ENCODE assay signal across 10 mouse cellular contexts in the genomic region with DNA sequence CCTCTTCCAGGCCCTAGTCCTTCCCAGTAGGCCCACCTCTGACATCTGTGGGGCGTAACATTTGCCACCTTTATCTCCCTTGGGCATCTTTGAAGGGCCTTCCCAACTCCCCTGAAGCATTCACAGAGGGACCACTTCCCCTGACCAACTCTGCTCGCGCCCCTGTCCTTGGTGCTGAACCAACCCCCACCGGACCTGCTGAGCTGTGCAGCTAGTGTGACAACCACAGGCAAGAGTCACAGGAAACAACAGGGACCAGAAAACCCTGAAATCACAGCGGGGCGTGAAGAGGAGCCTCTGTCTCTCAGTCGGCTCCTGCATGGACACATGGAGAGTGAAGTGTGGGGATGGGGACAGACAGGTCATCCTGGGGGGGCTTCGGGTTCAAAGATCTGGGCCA. TPM values are rescaled to one million over a fixed set of nuclear protein-coding genes. Genes with fewer than 3 reads are reported as not detected.
DNase-seq lines count a peak whose midpoint lies in the region; ATAC-seq lines count a peak whose summit lies in the region.
"Had no signal": no experiment of that assay in that cellular context is flagged by ENCODE, and none has a peak within 500 bp of the region (broad histone marks: within the 10 kb centered on the region; RNA-seq: fewer than 3 reads in every experiment).

No protein-coding gene starts in this region.

- no peak overlapping the region for H3K4me2 ChIP-seq in forebrain, embryonic 11.5 days (ENCODE audit: low read depth, low read length, severe bottlenecking)
- no peak overlapping the region for H3K4me2 ChIP-seq in forebrain, embryonic 12.5 days
- H3K4me2 ChIP-seq in midbrain, embryonic 14.5 days (ENCODE audit: low read length) = no peak overlapping the region
- H3K4me2 ChIP-seq in midbrain, embryonic 13.5 days (replicated peaks) = no peak overlapping the region
- H3K4me2 ChIP-seq in neural tube, embryonic 12.5 days (replicated peaks) = no peak overlapping the region
- H3K4me2 ChIP-seq: forebrain, embryonic 13.5 days had no signal

- no peaks in the 10 kb centered on the region for H3K36me3 ChIP-seq in forebrain, embryonic 11.5 days (ENCODE audit: control insufficient read depth, insufficient read depth, low read length)
- H3K36me3 ChIP-seq in forebrain, embryonic 12.5 days (replicated peaks) = no peaks in the 10 kb centered on the region
- no peaks in the 10 kb centered on the region for H3K36me3 ChIP-seq in midbrain, embryonic 14.5 days (ENCODE audit: control insufficient read depth, insufficient read depth, low read length)
- no peaks in the 10 kb centered on the region for H3K36me3 ChIP-seq in midbrain, embryonic 13.5 days
- no peaks in the 10 kb centered on the region for H3K36me3 ChIP-seq in embryonic facial prominence, embryonic 10.5 days (replicated peaks)
- no peaks in the 10 kb centered on the region for H3K36me3 ChIP-seq in neural tube, embryonic 12.5 days

- no peak overlapping the region for H3K4me3 ChIP-seq in forebrain, embryonic 11.5 days (ENCODE audit: low read depth, low read length)
- H3K4me3 ChIP-seq in forebrain, embryonic 12.5 days (replicated peaks) = no peak overlapping the region
- H3K4me3 ChIP-seq in midbrain, embryonic 14.5 days (replicated peaks; ENCODE audit: low read depth, low read length) = no peak overlapping the region
- no peak overlapping the region for H3K4me3 ChIP-seq in midbrain, embryonic 13.5 days (replicated peaks)
- H3K4me3 ChIP-seq in embryonic facial prominence, embryonic 10.5 days = no peak overlapping the region
- no peak overlapping the region for H3K4me3 ChIP-seq in neural tube, embryonic 12.5 days
- H3K4me3 ChIP-seq: forebrain, embryonic 13.5 days had no signal

- H3K9ac ChIP-seq in forebrain, embryonic 11.5 days (ENCODE audit: low read length) = no peak overlapping the region
- no peak overlapping the region for H3K9ac ChIP-seq in forebrain, embryonic 12.5 days
- no peak overlapping the region for H3K9ac ChIP-seq in midbrain, embryonic 14.5 days (replicated peaks; ENCODE audit: low read length)
- H3K9ac ChIP-seq in midbrain, embryonic 13.5 days (replicated peaks) = no peak overlapping the region
- H3K9ac ChIP-seq in neural tube, embryonic 12.5 days = 0 out of 2 replicates have a peak overlapping the region, but pooled peaks have one; percentile 17
- H3K9ac ChIP-seq: forebrain, embryonic 13.5 days had no signal

- H3K27ac ChIP-seq in forebrain, embryonic 11.5 days (ENCODE audit: low read depth, low read length) = no peak overlapping the region
- H3K27ac ChIP-seq in forebrain, embryonic 12.5 days = no peak overlapping the region
- no peak overlapping the region for H3K27ac ChIP-seq in midbrain, embryonic 14.5 days (replicated peaks; ENCODE audit: low read depth, low read length)
- H3K27ac ChIP-seq in midbrain, embryonic 13.5 days = no peak overlapping the region
- no peak overlapping the region for H3K27ac ChIP-seq in embryonic facial prominence, embryonic 10.5 days (replicated peaks)
- no peak overlapping the region for H3K27ac ChIP-seq in neural tube, embryonic 12.5 days
- H3K27ac ChIP-seq: forebrain, embryonic 13.5 days had no signal

- WGBS in forebrain, embryonic 11.5 days = 16% methylated on average over 8 of the region's 8 CpGs
- WGBS in forebrain, embryonic 12.5 days = 11% methylated on average over 8 of the region's 8 CpGs
- WGBS in midbrain, embryonic 14.5 days = 11% methylated on average over 8 of the region's 8 CpGs
- 13% methylated on average over 8 of the region's 8 CpGs for WGBS in midbrain, embryonic 13.5 days
- 14% methylated on average over 8 of the region's 8 CpGs for WGBS in embryonic facial prominence, embryonic 10.5 days
- 14% methylated on average over 8 of the region's 8 CpGs for WGBS in neural tube, embryonic 12.5 days

- no peaks in the 10 kb centered on the region for H3K9me3 ChIP-seq in forebrain, embryonic 11.5 days (ENCODE audit: control insufficient read depth, low read length)
- H3K9me3 ChIP-seq in forebrain, embryonic 12.5 days = no peaks in the 10 kb centered on the region
- no peaks in the 10 kb centered on the region for H3K9me3 ChIP-seq in midbrain, embryonic 14.5 days (ENCODE audit: control insufficient read depth, low read length)
- H3K9me3 ChIP-seq in midbrain, embryonic 13.5 days = no peaks in the 10 kb centered on the region
- H3K9me3 ChIP-seq in embryonic facial prominence, embryonic 10.5 days = no peaks in the 10 kb centered on the region
- H3K9me3 ChIP-seq in neural tube, embryonic 12.5 days = no peaks in the 10 kb centered on the region
- H3K9me3 ChIP-seq: forebrain, embryonic 13.5 days had no signal

- peak; percentile 80 for DNase-seq in forebrain, embryonic 11.5 days (ENCODE audit: low spot score)
- DNase-seq in midbrain, embryonic 14.5 days = peak; percentile 47
- peak; percentile 83 for DNase-seq in embryonic facial prominence, embryonic 10.5 days (ENCODE audit: low spot score)
- no peak for DNase-seq in right cerebral cortex, postnatal 14 days
- no peak for DNase-seq in heart, adult 8-10 months (ENCODE audit: low spot score)

- ATAC-seq in forebrain, embryonic 11.5 days (replicated peaks; ENCODE audit: low FRiP score) = no peak
- no peak for ATAC-seq in forebrain, embryonic 12.5 days (ENCODE audit: low FRiP score)
- ATAC-seq in midbrain, embryonic 14.5 days (ENCODE audit: low FRiP score, low TSS enrichment) = no peak
- no peak for ATAC-seq in midbrain, embryonic 13.5 days
- no peak for ATAC-seq in neural tube, embryonic 12.5 days (ENCODE audit: low FRiP score, low read depth)

- peaks cover 1% of the 10 kb centered on the region; the same call in 1 of the 2 replicates for H3K4me1 ChIP-seq in forebrain, embryonic 11.5 days (replicated peaks; ENCODE audit: control insufficient read depth, insufficient read depth, low read length)
- H3K4me1 ChIP-seq in forebrain, embryonic 12.5 days = peaks cover 17% of the 10 kb centered on the region
- H3K4me1 ChIP-seq in midbrain, embryonic 14.5 days (ENCODE audit: control insufficient read depth, insufficient read depth, low read length) = peaks cover 6% of the 10 kb centered on the region; the same call in 1 of the 2 replicates
- H3K4me1 ChIP-seq in midbrain, embryonic 13.5 days (replicated peaks) = peaks cover 22% of the 10 kb centered on the region
- peaks cover 12% of the 10 kb centered on the region for H3K4me1 ChIP-seq in embryonic facial prominence, embryonic 10.5 days
- H3K4me1 ChIP-seq in neural tube, embryonic 12.5 days = peaks cover 12% of the 10 kb centered on the region

- peaks cover 16% of the 10 kb centered on the region for H3K27me3 ChIP-seq in forebrain, embryonic 11.5 days (ENCODE audit: control insufficient read depth, insufficient read depth, low read length)
- H3K27me3 ChIP-seq in forebrain, embryonic 12.5 days = peaks cover 47% of the 10 kb centered on the region
- H3K27me3 ChIP-seq in midbrain, embryonic 14.5 days (ENCODE audit: control insufficient read depth, insufficient read depth, low read length) = peaks cover 18% of the 10 kb centered on the region; the same call in 1 of the 2 replicates
- H3K27me3 ChIP-seq in midbrain, embryonic 13.5 days = peaks cover 40% of the 10 kb centered on the region
- H3K27me3 ChIP-seq in embryonic facial prominence, embryonic 10.5 days (replicated peaks; ENCODE audit: low read depth, poor library complexity, severe bottlenecking) = peaks cover 48% of the 10 kb centered on the region
- peaks cover 45% of the 10 kb centered on the region for H3K27me3 ChIP-seq in neural tube, embryonic 12.5 days (replicated peaks)

RNA-seq across cellular contexts. Expression of gene Sgsm1, which starts 18.4 kb away (rescaled TPM):
- polyA plus RNA-seq in forebrain, embryonic 11.5 days (2014; fragmentation: Nextera tagmentation; extraction: Ambion mirVana) = 14.4 and 15.7 TPM in 2 replicates
- 14.3 and 14.8 TPM in 2 replicates for polyA plus RNA-seq in forebrain, embryonic 12.5 days (2016; fragmentation: Nextera tagmentation; extraction: Ambion mirVana)
- polyA plus RNA-seq in midbrain, embryonic 14.5 days (2014; fragmentation: Nextera tagmentation; extraction: Ambion mirVana) = 15.2 and 15.6 TPM in 2 replicates
- polyA plus RNA-seq in midbrain, embryonic 13.5 days (2015; fragmentation: Nextera tagmentation; extraction: Ambion mirVana) = 17.2 and 17.4 TPM in 2 replicates
- 15.1 and 18.0 TPM in 2 replicates for polyA plus RNA-seq in embryonic facial prominence, embryonic 10.5 days (2016; fragmentation: Nextera tagmentation; extraction: Ambion mirVana)
- 12.8 and 13.9 TPM in 2 replicates for polyA plus RNA-seq in neural tube, embryonic 12.5 days (2016; fragmentation: Nextera tagmentation; extraction: Ambion mirVana)
- total RNA-seq in heart, adult 8-10 months (2022) = under 1 TPM; 0.37 to 0.84 (median 0.58) TPM
- total RNA-seq: monocyte, adult 5-6 weeks had no signal

Comparison
In these comparisons a context has a peak if more than half of its experiments do, and no peak if none do; other contexts are left out.
1. DNase-seq: peak in forebrain, embryonic 11.5 days (single experiment), midbrain, embryonic 14.5 days (single experiment) and embryonic facial prominence, embryonic 10.5 days (single experiment); none in right cerebral cortex, postnatal 14 days (single experiment) and heart, adult 8-10 months (single experiment).